Mouse (Mus musculus) hindbrain, embryonic 11.5 days (tissue): ENCODE measurements around the gene Ralgapa2. TPM values are rescaled to one million over a fixed set of nuclear protein-coding genes. Genes with fewer than 3 reads are reported as not detected.

Source experiments
- ATAC-seq: fragments of 200-750 bp; cut with Nextera tagmentation; 2 replicates; pipeline ENCODE4 v1.8.0; 2017; ENCODE audit warnings: mild to moderate bottlenecking, moderate TSS enrichment, moderate library complexity; ENCODE audit not compliant: low FRiP score
- DNase-seq: peaks from one replicate; pipeline ENCODE4 v3.0.0-alpha.2; 2015; ENCODE audit warnings: low spot score
- H3K27ac ChIP-seq: fragments of 300-500 bp; sonication (generic); 2 replicates; pipeline ENCODE4 v1.5.1; 2014; ENCODE audit warnings: mild to moderate bottlenecking, low read depth, low read length
- H3K27me3 ChIP-seq: fragments of 300-500 bp; sonication (generic); 2 replicates; pipeline ENCODE4 v1.6.1; 2014; ENCODE audit warnings: mild to moderate bottlenecking, low read length, moderate library complexity, mixed read lengths; ENCODE audit not compliant: control insufficient read depth, insufficient read depth
- H3K36me3 ChIP-seq: fragments of 300-500 bp; sonication (generic); 2 replicates; pipeline ENCODE4 v1.6.1; 2014; ENCODE audit warnings: mild to moderate bottlenecking, low read length, moderate library complexity, mixed read lengths; ENCODE audit not compliant: control insufficient read depth, insufficient read depth
- H3K4me1 ChIP-seq: fragments of 300-500 bp; sonication (generic); replicated peaks from 2 replicates; pipeline ENCODE4 v1.6.1; 2014; ENCODE audit warnings: low read length, mixed read lengths; ENCODE audit not compliant: control insufficient read depth, insufficient read depth
- H3K4me2 ChIP-seq: fragments of 300-500 bp; sonication (generic); replicated peaks from 2 replicates; pipeline ENCODE4 v1.6.1; 2014; ENCODE audit warnings: mild to moderate bottlenecking, low read depth, low read length
- H3K4me3 ChIP-seq: fragments of 300-500 bp; sonication (generic); 2 replicates; pipeline ENCODE4 v1.5.1; 2014; ENCODE audit warnings: low read depth, low read length
- H3K9ac ChIP-seq: fragments of 300-500 bp; sonication (generic); 2 replicates; pipeline ENCODE4 v1.6.1; 2014; ENCODE audit warnings: low read depth, low read length
- H3K9me3 ChIP-seq: fragments of 300-500 bp; sonication (generic); 2 replicates; pipeline ENCODE4 v1.6.1; 2016; ENCODE audit warnings: low read length; ENCODE audit not compliant: control insufficient read depth
- WGBS: fragments of 180-500 bp; shearing (Covaris S2); extraction: QIAGEN DNeasy Blood & Tissue Kit; methylation state at CpG from one replicate; pipeline ENCODE4 v1.1.7; 2014; 5-methylcytosine and 5-hydroxymethylcytosine counted together
- polyA plus RNA-seq: library from polyadenylated mRNA; unstranded; fragments of >200 nt; fragmentation: Nextera tagmentation; extraction: Ambion mirVana; gene quantifications from 2 replicates; pipeline ENCODE4 v1.2.1, GENCODE M21; 2014

The Ralgapa2 gene
- polyA plus RNA-seq, 1 experiment from 2014 or later: 13.6 TPM

DNA sequence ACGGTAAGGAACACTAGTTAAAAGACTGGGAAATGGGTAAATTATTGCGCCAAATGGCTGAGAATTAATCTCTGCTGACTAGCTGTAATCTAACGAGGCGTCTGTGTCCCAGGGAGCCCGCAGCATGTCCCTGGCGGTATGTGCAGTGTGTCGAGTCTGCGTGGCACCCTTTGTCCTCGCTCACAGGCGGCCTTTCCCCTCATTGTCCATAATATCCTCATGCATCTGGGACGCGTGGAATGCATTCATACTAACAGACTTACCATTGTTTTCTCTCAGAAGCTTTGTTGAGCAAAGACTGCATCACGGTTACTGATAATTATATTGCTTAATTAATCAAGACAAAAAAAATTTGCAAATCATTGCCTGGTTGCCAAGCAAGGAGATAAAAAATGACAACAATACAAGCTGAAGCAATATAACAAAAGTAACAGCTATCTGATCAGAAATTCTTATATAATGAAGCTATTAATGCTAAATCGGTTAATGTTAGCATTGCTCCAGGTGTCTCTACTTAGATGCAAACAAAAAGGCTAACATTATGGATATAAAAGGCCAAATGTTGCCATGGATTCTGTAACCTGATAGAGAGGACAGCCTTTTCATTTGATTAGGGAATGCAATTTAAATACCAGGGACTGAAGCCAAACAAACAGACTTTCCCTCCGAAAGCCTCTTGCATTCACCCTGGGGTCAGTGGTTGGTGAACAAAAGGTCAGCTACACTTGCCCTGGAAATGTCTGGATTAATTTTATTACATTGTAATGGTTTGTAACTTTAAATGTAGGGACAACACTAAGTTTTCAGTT, 187.0 kb downstream of the Ralgapa2 start:
- Histone ChIP-seq H3K4me2 (0 out of 2 replicates have a peak overlapping the region, but pooled peaks have one; percentile 11), H3K4me1 (0 out of 2 replicates have a peak, but pooled peaks cover 2% of the 10 kb centered on the region), H3K27me3 (no peaks in the 10 kb centered on the region), H3K27ac (peak overlapping the region; percentile 67), H3K4me3 (no peak overlapping the region), H3K9me3 (no peaks in the 10 kb centered on the region), H3K9ac (0 out of 2 replicates have a peak overlapping the region, but pooled peaks have one; percentile 12), H3K36me3 (no peaks in the 10 kb centered on the region)
- 26% methylated on average over 15 of the region's 15 CpGs for WGBS
- DNase-seq (peak; percentile 74), ATAC-seq (peak; percentile 93)

- peak; percentile 44 for ATAC-seq
- no peak overlapping the region for H3K4me2 ChIP-seq
- 73% methylated on average over 3 of the region's 3 CpGs for WGBS
- H3K9me3 ChIP-seq: no peaks in the 10 kb centered on the region
- H3K27me3 ChIP-seq: no peaks in the 10 kb centered on the region
- DNase-seq: no peak
- peak overlapping the region; percentile 67 for H3K27ac ChIP-seq
- H3K9ac ChIP-seq: 0 out of 2 replicates have a peak overlapping the region, but pooled peaks have one; percentile 12
- H3K36me3 ChIP-seq: no peaks in the 10 kb centered on the region
- 0 out of 2 replicates have a peak, but pooled peaks cover 2% of the 10 kb centered on the region for H3K4me1 ChIP-seq
- H3K4me3 ChIP-seq: no peak overlapping the region
Measured at GRCm38 (mm10) chr2:146324140-146324906, 187.8 kb downstream of the Ralgapa2 start.

GRCm38 (mm10) chr2:146323528-146323927, 188.6 kb downstream of the Ralgapa2 start:
- no peak overlapping the region for H3K27ac ChIP-seq
- DNase-seq: no peak
- 0 out of 2 replicates have a peak, but pooled peaks cover 2% of the 10 kb centered on the region for H3K4me1 ChIP-seq
- no peak overlapping the region for H3K4me3 ChIP-seq
- H3K36me3 ChIP-seq: no peaks in the 10 kb centered on the region
- no peak for ATAC-seq
- WGBS: 85% methylated on average over 4 of the region's 4 CpGs
- no peaks in the 10 kb centered on the region for H3K9me3 ChIP-seq
- no peak overlapping the region for H3K4me2 ChIP-seq
- H3K9ac ChIP-seq: no peak overlapping the region
- no peaks in the 10 kb centered on the region for H3K27me3 ChIP-seq

DNA sequence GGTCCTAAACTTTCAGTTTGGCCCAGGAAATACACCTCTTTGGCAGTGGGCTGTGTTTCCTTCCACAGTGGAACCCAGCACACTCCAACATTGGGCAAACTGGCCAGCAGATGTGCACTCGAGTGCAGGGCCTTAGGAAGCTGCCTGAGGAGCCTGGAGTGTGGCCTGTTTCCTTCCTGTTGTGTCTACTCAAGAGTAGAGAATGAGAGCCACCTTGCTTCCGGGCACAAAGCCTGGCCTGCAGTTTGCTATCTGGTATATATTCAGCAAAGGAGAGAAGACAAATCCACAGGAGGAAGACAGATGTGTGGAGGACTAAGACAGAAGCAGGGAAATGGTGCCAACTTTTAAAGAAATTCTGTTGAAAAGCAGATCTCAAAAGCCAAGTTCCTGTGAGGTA, 189.4 kb downstream of the Ralgapa2 start:
- Histone ChIP-seq H3K9me3 (no peaks in the 10 kb centered on the region), H3K4me2 (no peak overlapping the region), H3K9ac (no peak overlapping the region), H3K27me3 (no peaks in the 10 kb centered on the region), H3K36me3 (no peaks in the 10 kb centered on the region), H3K4me3 (no peak overlapping the region), H3K27ac (no peak overlapping the region), H3K4me1 (0 out of 2 replicates have a peak, but pooled peaks cover 2% of the 10 kb centered on the region)
- WGBS: 61% methylated on average over 2 of the region's 2 CpGs
- ATAC-seq: no peak
- no peak for DNase-seq

DNA sequence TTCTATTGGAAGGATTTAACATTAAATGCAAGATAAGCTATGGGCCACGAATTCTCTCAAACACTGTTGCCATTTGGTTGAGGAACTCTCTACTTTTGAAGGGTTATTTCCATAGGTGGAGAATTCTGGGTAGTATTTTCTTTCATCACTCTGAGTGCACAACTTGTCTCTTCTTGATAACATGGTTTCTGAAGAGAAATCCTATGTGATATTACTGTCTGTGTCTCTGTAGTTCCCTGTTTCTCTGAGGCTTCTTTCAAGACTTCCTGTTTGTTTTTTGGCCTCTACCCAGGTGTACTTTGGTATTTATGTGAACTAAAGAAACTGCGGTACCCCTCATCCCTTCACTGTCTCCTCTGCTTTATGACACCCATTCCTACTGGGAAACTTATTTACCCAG, 190.1 kb downstream of the Ralgapa2 start:
- Histone ChIP-seq H3K9me3 (no peaks in the 10 kb centered on the region), H3K4me1 (0 out of 2 replicates have a peak, but pooled peaks cover 2% of the 10 kb centered on the region), H3K4me3 (no peak overlapping the region), H3K36me3 (no peaks in the 10 kb centered on the region), H3K4me2 (no peak overlapping the region), H3K27ac (no peak overlapping the region), H3K9ac (no peak overlapping the region), H3K27me3 (no peaks in the 10 kb centered on the region)
- DNase-seq: no peak
- 92% methylated on average over 2 of the region's 2 CpGs for WGBS
- no peak for ATAC-seq

DNA sequence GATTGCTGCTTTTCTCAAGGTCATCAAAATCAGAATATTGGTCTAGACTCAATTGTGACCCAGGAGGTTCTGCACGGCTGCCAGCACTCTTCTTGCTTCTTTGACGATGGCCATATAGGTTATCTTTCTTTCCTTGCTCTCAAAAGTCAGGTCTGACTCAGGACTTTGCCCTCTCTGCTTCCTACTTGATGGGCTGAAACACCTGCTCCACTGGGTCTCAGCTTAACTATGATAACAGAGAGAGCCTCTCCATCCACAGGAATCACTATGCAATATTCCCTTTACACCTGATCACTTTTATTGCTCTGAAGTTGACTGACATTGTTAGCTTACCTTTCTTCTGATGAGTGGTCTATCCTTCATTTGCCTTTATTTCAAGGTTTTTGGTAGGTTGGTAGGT, 191.5 kb downstream of the Ralgapa2 start:
- WGBS: 96% methylated on average over 2 of the region's 2 CpGs
- ATAC-seq: no peak
- Histone ChIP-seq H3K4me1 (0 out of 2 replicates have a peak, but pooled peaks cover 2% of the 10 kb centered on the region), H3K27me3 (no peaks in the 10 kb centered on the region), H3K9ac (no peak overlapping the region), H3K9me3 (no peaks in the 10 kb centered on the region), H3K4me2 (no peak overlapping the region), H3K4me3 (no peak overlapping the region), H3K36me3 (no peaks in the 10 kb centered on the region), H3K27ac (no peak overlapping the region)
- DNase-seq: no peak

DNA sequence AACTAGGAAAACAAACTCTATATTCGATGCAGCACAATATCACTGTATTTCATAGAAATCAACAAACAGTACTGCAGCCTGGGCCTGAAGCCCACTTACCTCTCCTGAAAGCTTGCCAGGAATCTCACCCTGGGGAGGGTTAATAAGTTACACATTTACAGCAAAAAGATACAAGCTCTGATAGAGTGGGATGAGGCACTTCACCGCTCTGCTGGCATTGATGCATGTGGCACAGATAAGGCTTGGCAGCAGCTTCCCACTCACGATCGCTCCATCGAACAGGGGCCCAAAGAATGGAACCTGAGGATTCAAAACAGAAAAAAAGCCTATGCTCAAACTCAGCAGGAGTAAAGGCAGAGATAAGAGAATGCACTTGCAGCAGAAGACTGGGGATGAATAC, 197.4 kb downstream of the Ralgapa2 start:
- ATAC-seq: no peak
- no peak overlapping the region for H3K4me3 ChIP-seq
- no peak overlapping the region for H3K4me2 ChIP-seq
- H3K36me3 ChIP-seq: no peaks in the 10 kb centered on the region
- no peaks in the 10 kb centered on the region for H3K27me3 ChIP-seq
- no peaks in the 10 kb centered on the region for H3K4me1 ChIP-seq
- H3K27ac ChIP-seq: no peak overlapping the region
- no peak overlapping the region for H3K9ac ChIP-seq
- no peak for DNase-seq
- no peaks in the 10 kb centered on the region for H3K9me3 ChIP-seq
- 70% methylated on average over 5 of the region's 5 CpGs for WGBS

- Histone ChIP-seq H3K4me1 (no peaks in the 10 kb centered on the region), H3K27me3 (no peaks in the 10 kb centered on the region), H3K27ac (no peak overlapping the region), H3K9me3 (no peaks in the 10 kb centered on the region), H3K4me2 (no peak overlapping the region), H3K36me3 (no peaks in the 10 kb centered on the region), H3K4me3 (no peak overlapping the region), H3K9ac (no peak overlapping the region)
- 77% methylated on average over 4 of the region's 4 CpGs for WGBS
- no peak for DNase-seq
- ATAC-seq: no peak
Measured at GRCm38 (mm10) chr2:146313811-146314210, 198.3 kb downstream of the Ralgapa2 start.
